Mouse (Mus musculus) kidney, embryonic 14.5 days (tissue): ENCODE data around the gene D430042O09Rik. TPM values are rescaled to one million over a fixed set of nuclear protein-coding genes. Genes with fewer than 3 reads are reported as not detected.
"Not testable (repeated sequence)": the region's sequence is repeated elsewhere in the genome, so short reads cannot be mapped to it uniquely, and the experiment has no call there.

ENCODE experiments used
- ATAC-seq: fragments of 200-750 bp; cut with Nextera tagmentation; 2 replicates; pipeline ENCODE4 v1.8.0; 2017; ENCODE audit warnings: moderate number of reproducible peaks, mild to moderate bottlenecking, moderate TSS enrichment, moderate library complexity; ENCODE audit not compliant: low FRiP score, low TSS enrichment
- H3K27ac ChIP-seq: fragments of 300-500 bp; sonication (generic); 2 replicates; pipeline ENCODE4 v1.5.1; 2014; ENCODE audit warnings: low read depth, mild to moderate bottlenecking, low read length, moderate library complexity, mixed read lengths
- H3K27me3 ChIP-seq: fragments of 300-500 bp; sonication (generic); 2 replicates; pipeline ENCODE4 v1.6.1; 2014; ENCODE audit warnings: mild to moderate bottlenecking, low read length; ENCODE audit not compliant: control insufficient read depth, insufficient read depth
- H3K36me3 ChIP-seq: fragments of 300-500 bp; sonication (generic); 2 replicates; pipeline ENCODE4 v1.6.1; 2014; ENCODE audit warnings: low read length, mixed read lengths; ENCODE audit not compliant: control insufficient read depth, insufficient read depth
- H3K4me1 ChIP-seq: fragments of 300-500 bp; sonication (generic); 2 replicates; pipeline ENCODE4 v1.6.1; 2014; ENCODE audit warnings: low read length, mixed read lengths; ENCODE audit not compliant: control insufficient read depth, insufficient read depth
- H3K4me2 ChIP-seq: fragments of 300-500 bp; sonication (generic); replicated peaks from 2 replicates; pipeline ENCODE4 v1.6.1; 2014; ENCODE audit warnings: low read depth, mild to moderate bottlenecking, low read length
- H3K4me3 ChIP-seq: fragments of 300-500 bp; sonication (generic); 2 replicates; pipeline ENCODE4 v1.5.1; 2014; ENCODE audit warnings: mild to moderate bottlenecking, low read length
- H3K9ac ChIP-seq: fragments of 300-500 bp; sonication (generic); 2 replicates; pipeline ENCODE4 v1.6.1; 2014; ENCODE audit warnings: low read depth, mild to moderate bottlenecking, low read length, moderate library complexity
- H3K9me3 ChIP-seq: fragments of 300-500 bp; sonication (generic); 2 replicates; pipeline ENCODE4 v1.6.1; 2016; ENCODE audit warnings: low read length; ENCODE audit not compliant: control insufficient read depth
- WGBS: fragments of 180-500 bp; shearing (Covaris S2); extraction: QIAGEN DNeasy Blood & Tissue Kit; methylation state at CpG from one replicate; pipeline ENCODE4 v1.1.7; 2014; 5-methylcytosine and 5-hydroxymethylcytosine counted together
- polyA plus RNA-seq: library from polyadenylated mRNA; unstranded; fragments of >200 nt; fragmentation: Nextera tagmentation; extraction: Ambion mirVana; gene quantifications from 2 replicates; pipeline ENCODE4 v1.2.1, GENCODE M21; 2014

Gene D430042O09Rik
- polyA plus RNA-seq, 1 experiment from 2014 or later = 11.5 TPM

DNA sequence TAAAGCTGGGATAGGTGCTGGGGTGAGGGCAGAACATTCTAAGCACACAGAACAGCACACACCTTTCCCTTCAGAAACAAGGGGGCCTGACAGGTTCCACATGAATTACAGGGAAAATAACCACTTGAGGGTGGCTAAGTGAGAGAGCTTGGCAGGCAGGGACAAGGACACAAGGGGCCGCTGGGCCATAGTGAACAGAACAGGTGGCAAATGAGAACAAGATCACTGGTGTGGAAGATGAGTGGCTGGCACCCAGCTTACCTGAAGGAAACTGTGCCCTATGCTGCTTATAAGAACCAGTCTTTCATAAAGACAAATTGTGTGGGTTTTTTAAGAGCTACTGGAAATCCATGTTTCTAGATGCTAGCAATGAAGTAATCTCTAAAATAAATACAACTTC is 4.9 kb upstream of the D430042O09Rik start:
- 84% methylated on average over 1 of the region's 1 CpGs for WGBS
- no peak overlapping the region for H3K27ac ChIP-seq
- H3K27me3 ChIP-seq = no peaks in the 10 kb centered on the region
- peaks cover 21% of the 10 kb centered on the region for H3K4me1 ChIP-seq
- H3K9ac ChIP-seq = no peak overlapping the region
- H3K9me3 ChIP-seq = peaks cover 5% of the 10 kb centered on the region; the same call in 1 of the 2 replicates
- no peak overlapping the region for H3K4me3 ChIP-seq
- H3K4me2 ChIP-seq = no peak overlapping the region
- H3K36me3 ChIP-seq = peaks cover 67% of the 10 kb centered on the region
- ATAC-seq = no peak

DNA sequence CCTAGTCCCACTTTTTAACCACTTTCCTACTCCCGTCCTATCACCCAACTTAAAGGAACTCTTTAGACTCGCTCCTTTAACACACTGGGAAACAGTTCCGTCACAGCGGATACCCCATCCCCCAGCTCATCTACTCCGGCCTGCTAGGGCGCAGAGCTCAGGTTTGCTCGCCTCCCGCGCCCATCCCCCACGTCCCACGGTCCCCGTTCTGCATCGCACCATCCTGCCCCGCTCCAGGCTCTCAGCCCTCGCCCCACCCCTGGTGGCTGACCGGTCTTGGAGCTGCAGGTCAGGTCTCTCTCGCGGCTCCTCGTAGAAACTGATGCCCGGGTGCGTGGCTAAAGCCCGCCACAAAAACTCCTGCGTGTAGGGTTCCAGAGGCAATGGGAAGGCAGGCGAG is 502 bp upstream of the D430042O09Rik start:
- under 1% methylated on average over 24 of the region's 24 CpGs for WGBS
- Histone ChIP-seq H3K4me1 (peaks cover 31% of the 10 kb centered on the region), H3K4me2 (peak overlapping the region; percentile 68), H3K27ac (peak overlapping the region; percentile 88), H3K27me3 (no peaks in the 10 kb centered on the region), H3K4me3 (peak overlapping the region; percentile 82), H3K36me3 (peaks cover 23% of the 10 kb centered on the region), H3K9me3 (no peaks in the 10 kb centered on the region), H3K9ac (peak overlapping the region; percentile 80)
- peak; percentile 86 for ATAC-seq

DNA sequence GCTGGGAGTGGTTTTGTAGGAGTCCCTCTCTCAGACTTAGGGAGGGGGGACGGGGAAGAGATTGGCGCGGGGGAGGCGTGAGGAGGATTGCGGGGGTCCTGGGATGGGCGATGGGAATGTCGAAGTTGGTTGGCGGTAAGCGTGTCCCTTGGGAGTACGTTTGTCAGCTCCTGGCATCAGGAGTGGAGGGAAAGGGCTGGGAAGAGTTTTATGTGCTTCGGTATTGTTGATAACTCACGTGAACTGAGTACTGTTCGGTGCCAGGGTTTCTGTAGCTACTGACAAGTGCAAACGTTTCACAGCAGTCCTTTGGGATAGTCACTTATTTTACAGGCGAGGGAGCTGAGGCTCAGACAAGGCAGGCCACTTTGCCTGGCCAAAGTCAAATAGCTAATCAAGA is 412 bp downstream of the D430042O09Rik start:
- peak overlapping the region; percentile 79 for H3K4me2 ChIP-seq
- WGBS = under 1% methylated on average over 15 of the region's 15 CpGs
- peak overlapping the region; percentile 82 for H3K4me3 ChIP-seq
- no peaks in the 10 kb centered on the region for H3K9me3 ChIP-seq
- H3K27me3 ChIP-seq = no peaks in the 10 kb centered on the region
- H3K36me3 ChIP-seq = peaks cover 14% of the 10 kb centered on the region
- peak overlapping the region; percentile 77 for H3K9ac ChIP-seq
- H3K4me1 ChIP-seq = peaks cover 31% of the 10 kb centered on the region
- 0 out of 2 replicates have a peak overlapping the region, but pooled peaks have one; percentile 15 for H3K27ac ChIP-seq
- no peak for ATAC-seq

GRCm38 (mm10) chr7:125713542-125714055 is 5.9 kb downstream of the D430042O09Rik start:
- not testable (repeated sequence) for ATAC-seq, H3K36me3 ChIP-seq, H3K4me2 ChIP-seq, H3K4me1 ChIP-seq, H3K9me3 ChIP-seq, H3K27ac ChIP-seq, H3K27me3 ChIP-seq, H3K9ac ChIP-seq, H3K4me3 ChIP-seq
- WGBS = 95% methylated on average over 6 of the region's 7 CpGs

GRCm38 (mm10) chr7:125714803-125715202 is 7.1 kb downstream of the D430042O09Rik start:
- Histone ChIP-seq H3K36me3 (no peaks in the 10 kb centered on the region), H3K9ac (no peak overlapping the region), H3K4me1 (no peaks in the 10 kb centered on the region), H3K27ac (no peak overlapping the region), H3K9me3 (no peaks in the 10 kb centered on the region), H3K4me2 (no peak overlapping the region), H3K4me3 (no peak overlapping the region), H3K27me3 (no peaks in the 10 kb centered on the region)
- WGBS = 95% methylated on average over 3 of the region's 3 CpGs
- no peak for ATAC-seq

DNA sequence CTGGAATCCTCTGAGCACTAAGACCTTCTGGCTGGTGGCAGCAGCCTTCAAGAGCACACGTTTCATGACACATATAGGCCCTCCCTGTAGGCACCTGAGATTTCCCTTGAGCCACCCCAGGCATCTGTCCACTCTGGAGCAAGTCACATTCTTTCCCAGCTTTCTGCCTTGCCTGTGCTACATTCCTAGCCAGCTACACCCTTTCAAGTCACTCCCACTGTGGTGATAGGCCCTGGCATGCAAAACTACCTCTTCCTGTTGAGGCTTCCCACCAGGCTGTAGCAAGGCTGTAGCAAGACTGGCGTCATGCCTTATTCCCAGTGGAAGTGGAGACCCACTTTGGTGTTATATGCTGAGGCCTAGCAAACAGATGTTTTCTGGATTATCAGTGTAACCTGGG is 9.0 kb downstream of the D430042O09Rik start:
- no peak overlapping the region for H3K27ac ChIP-seq
- no peak overlapping the region for H3K4me2 ChIP-seq
- ATAC-seq = no peak
- no peaks in the 10 kb centered on the region for H3K36me3 ChIP-seq
- no peaks in the 10 kb centered on the region for H3K9me3 ChIP-seq
- H3K4me3 ChIP-seq = no peak overlapping the region
- H3K4me1 ChIP-seq = no peaks in the 10 kb centered on the region
- no peaks in the 10 kb centered on the region for H3K27me3 ChIP-seq
- 68% methylated on average over 2 of the region's 2 CpGs for WGBS
- H3K9ac ChIP-seq = no peak overlapping the region

DNA sequence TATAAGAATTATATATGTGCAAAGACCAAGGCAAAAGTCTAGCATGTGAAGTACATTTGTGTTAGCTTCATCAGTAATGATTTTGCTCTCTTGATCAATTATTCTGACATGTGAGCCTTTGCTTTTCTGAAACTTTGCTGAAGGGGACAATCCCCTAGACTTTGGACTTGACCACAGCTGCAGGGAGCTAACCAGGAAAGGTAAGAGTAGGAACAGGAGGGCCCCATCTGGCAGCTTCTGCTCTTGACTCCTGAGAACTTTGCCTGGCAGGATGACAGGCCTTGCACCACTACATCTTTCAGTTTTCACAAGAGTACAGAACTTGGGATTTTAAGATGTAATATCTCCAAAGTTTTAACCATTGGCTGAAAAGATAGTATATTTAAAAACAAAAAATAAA is 9.9 kb downstream of the D430042O09Rik start:
- Histone ChIP-seq H3K36me3 (no peaks in the 10 kb centered on the region), H3K9ac (no peak overlapping the region), H3K27me3 (no peaks in the 10 kb centered on the region), H3K4me1 (no peaks in the 10 kb centered on the region), H3K9me3 (no peaks in the 10 kb centered on the region), H3K27ac (no peak overlapping the region), H3K4me2 (no peak overlapping the region), H3K4me3 (no peak overlapping the region)
- no peak for ATAC-seq

- Histone ChIP-seq H3K9me3 (no peaks in the 10 kb centered on the region), H3K4me2 (no peak overlapping the region), H3K4me1 (no peaks in the 10 kb centered on the region), H3K36me3 (no peaks in the 10 kb centered on the region), H3K27me3 (no peaks in the 10 kb centered on the region), H3K9ac (no peak overlapping the region), H3K27ac (no peak overlapping the region), H3K4me3 (no peak overlapping the region)
- no peak for ATAC-seq
- WGBS = 64% methylated on average over 5 of the region's 5 CpGs
Measured at GRCm38 (mm10) chr7:125720370-125720769, 12.7 kb downstream of the D430042O09Rik start.

DNA sequence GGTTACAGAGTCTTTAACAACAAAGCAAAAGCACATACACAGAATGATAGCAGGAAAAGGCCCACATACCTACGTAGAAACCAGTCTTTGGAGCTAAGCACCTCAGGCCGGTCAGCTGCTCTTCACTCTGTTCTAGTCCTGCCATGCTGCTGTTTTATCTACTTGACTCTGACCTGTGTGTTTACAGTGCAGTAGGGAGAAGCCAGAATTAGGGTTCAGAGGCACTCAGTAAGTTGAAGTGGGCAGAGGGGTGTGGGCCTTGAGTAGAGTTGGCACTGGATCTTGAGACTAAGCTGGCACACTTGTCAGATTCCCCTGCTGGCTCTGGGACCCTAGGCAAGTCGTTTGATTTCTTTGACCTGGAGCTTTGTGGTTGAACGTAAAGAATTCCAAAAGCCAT is 13.3 kb downstream of the D430042O09Rik start:
- Histone ChIP-seq H3K4me2 (no peak overlapping the region), H3K27me3 (no peaks in the 10 kb centered on the region), H3K4me3 (no peak overlapping the region), H3K4me1 (no peaks in the 10 kb centered on the region), H3K36me3 (no peaks in the 10 kb centered on the region), H3K9me3 (no peaks in the 10 kb centered on the region), H3K9ac (no peak overlapping the region), H3K27ac (no peak overlapping the region)
- 85% methylated on average over 4 of the region's 4 CpGs for WGBS
- no peak for ATAC-seq
